Comparison of ENCODE assay signal across 7 mouse cellular contexts in genomic region chr10:22150593-22150992, GRCm38 (mm10). TPM values are rescaled to one million over a fixed set of nuclear protein-coding genes. Genes with fewer than 3 reads are reported as not detected.
DNase-seq lines count a peak whose midpoint lies in the region; ATAC-seq and TF ChIP-seq lines count a peak whose summit lies in the region.

No protein-coding gene starts in this region.

- H3K9me3 ChIP-seq in E14TG2a.4 (ENCODE audit: low read length) = peaks cover 10% of the 10 kb centered on the region
- H3K9me3 ChIP-seq in forebrain, embryonic 14.5 days (replicated peaks; ENCODE audit: control insufficient read depth, low read length) = no peaks in the 10 kb centered on the region
- no peaks in the 10 kb centered on the region for H3K9me3 ChIP-seq in neural tube, embryonic 15.5 days (replicated peaks)

- H3K36me3 ChIP-seq in E14TG2a.4 (ENCODE audit: insufficient read depth, low read length) = no peaks in the 10 kb centered on the region
- no peaks in the 10 kb centered on the region for H3K36me3 ChIP-seq in forebrain, embryonic 14.5 days (ENCODE audit: control insufficient read depth, insufficient read depth, low read length)
- H3K36me3 ChIP-seq in neural tube, embryonic 15.5 days = no peaks in the 10 kb centered on the region

- ATAC-seq in forebrain, embryonic 14.5 days = no peak
- ATAC-seq in neural tube, embryonic 15.5 days (ENCODE audit: low FRiP score) = no peak
- ATAC-seq in frontal cortex, adult (ENCODE audit: low TSS enrichment) = no peak

- no peak for TF ChIP-seq CTCF in E14TG2a.4 (conservative IDR thresholded peaks at IDR 0.05; ENCODE audit: low read length)

- H3K4me3 ChIP-seq in E14TG2a.4 (replicated peaks; ENCODE audit: low read length) = peak overlapping the region; percentile 82
- H3K4me3 ChIP-seq in forebrain, embryonic 14.5 days (ENCODE audit: low read depth, low read length) = peak overlapping the region; percentile 53; the same call in 1 of the 2 replicates
- 0 out of 2 replicates have a peak overlapping the region, but pooled peaks have one; percentile 46 for H3K4me3 ChIP-seq in neural tube, embryonic 15.5 days (replicated peaks)

- peak overlapping the region; percentile 92 for H3K4me2 ChIP-seq in forebrain, embryonic 14.5 days (ENCODE audit: low read length)
- peak overlapping the region; percentile 81 for H3K4me2 ChIP-seq in neural tube, embryonic 15.5 days

- H3K27ac ChIP-seq in forebrain, embryonic 14.5 days (ENCODE audit: low read depth, low read length) = no peak overlapping the region
- no peak overlapping the region for H3K27ac ChIP-seq in neural tube, embryonic 15.5 days (replicated peaks)

- H3K4me1 ChIP-seq in E14TG2a.4 (replicated peaks; ENCODE audit: low read depth, low read length) = peaks cover 21% of the 10 kb centered on the region
- no peaks in the 10 kb centered on the region for H3K4me1 ChIP-seq in forebrain, embryonic 14.5 days (ENCODE audit: control insufficient read depth, insufficient read depth, low read length)
- peaks cover 34% of the 10 kb centered on the region for H3K4me1 ChIP-seq in neural tube, embryonic 15.5 days

- H3K9ac ChIP-seq in forebrain, embryonic 14.5 days (ENCODE audit: low read length) = no peak overlapping the region
- no peak overlapping the region for H3K9ac ChIP-seq in neural tube, embryonic 15.5 days (replicated peaks)

- peak; percentile 54 for DNase-seq in CD4-positive helper T cell, adult 2 months (ENCODE audit: low read depth, low spot score)
- no peak for DNase-seq in forebrain, embryonic 14.5 days (ENCODE audit: low spot score)
- peak; percentile 46 to 57 for DNase-seq in kidney, postnatal 4 days
- no peak for DNase-seq in adrenal gland, adult 8-10 months

- peaks cover 13% of the 10 kb centered on the region for H3K27me3 ChIP-seq in E14TG2a.4 (ENCODE audit: insufficient read depth, low read length)
- peaks cover 23% of the 10 kb centered on the region for H3K27me3 ChIP-seq in forebrain, embryonic 14.5 days (replicated peaks; ENCODE audit: control insufficient read depth, insufficient read depth, low read length)
- peaks cover 52% of the 10 kb centered on the region for H3K27me3 ChIP-seq in neural tube, embryonic 15.5 days (replicated peaks)

- WGBS in forebrain, embryonic 14.5 days = under 1% methylated on average over 27 of the region's 27 CpGs
- 0% methylated on average over 27 of the region's 27 CpGs for WGBS in neural tube, embryonic 15.5 days

RNA-seq across cellular contexts. Expression of gene E030030I06Rik, which starts 1.5 kb away (rescaled TPM):
- polyA plus RNA-seq in forebrain, embryonic 14.5 days (2014; fragmentation: Nextera tagmentation; extraction: Ambion mirVana) = 5.0 and 6.5 TPM in 2 replicates
- 1.6 and 3.4 TPM in 2 replicates for polyA plus RNA-seq in neural tube, embryonic 15.5 days (2015; fragmentation: Nextera tagmentation; extraction: Ambion mirVana)
- total RNA-seq in adrenal gland, adult 8-10 months (2022) = 1 to 10 TPM; 3.8 to 8.9 (median 7.0) TPM

RNA-seq across cellular contexts. Expression of gene Raet1e, which starts 7.8 kb away (rescaled TPM):
- polyA plus RNA-seq in forebrain, embryonic 14.5 days (2014; fragmentation: Nextera tagmentation; extraction: Ambion mirVana) = 0.42 and 1.7 TPM in 2 replicates
- polyA plus RNA-seq in neural tube, embryonic 15.5 days (2015; fragmentation: Nextera tagmentation; extraction: Ambion mirVana) = 0.91 and 1.4 TPM in 2 replicates
- total RNA-seq in adrenal gland, adult 8-10 months (2022) = 1 to 10 TPM in 2 of 4 experiments, not detected in 2; 2.4 to 3.8 TPM

RNA-seq across cellular contexts. Expression of gene H60b, which starts 7.8 kb away (rescaled TPM):
- polyA plus RNA-seq in forebrain, embryonic 14.5 days (2014; fragmentation: Nextera tagmentation; extraction: Ambion mirVana) = 0.32 TPM in 1 of 2 replicates, not detected in the other
- 0.23 and 0.46 TPM in 2 replicates for polyA plus RNA-seq in neural tube, embryonic 15.5 days (2015; fragmentation: Nextera tagmentation; extraction: Ambion mirVana)
- total RNA-seq in adrenal gland, adult 8-10 months (2022) = under 1 TPM in 1 of 4 experiments, not detected in 3; 0.38 TPM

Comparison
In these comparisons a context has a peak if more than half of its experiments do, and no peak if none do; other contexts are left out.
1. DNase-seq: peak in CD4-positive helper T cell, adult 2 months (single experiment) and kidney, postnatal 4 days (2 of 2); none in forebrain, embryonic 14.5 days (single experiment) and adrenal gland, adult 8-10 months (single experiment).
2. Peak in every context shown above with its lines, with median percentiles within 50 percentile points of each other: H3K4me3 ChIP-seq.